Mouse (Mus musculus): Measurements from ENCODE around the gene Angpt4. TPM values are rescaled to one million over a fixed set of nuclear protein-coding genes. Genes with fewer than 3 reads are reported as not detected.

The Angpt4 gene
- polyA plus RNA-seq, 1 experiment: not detected

DNA sequence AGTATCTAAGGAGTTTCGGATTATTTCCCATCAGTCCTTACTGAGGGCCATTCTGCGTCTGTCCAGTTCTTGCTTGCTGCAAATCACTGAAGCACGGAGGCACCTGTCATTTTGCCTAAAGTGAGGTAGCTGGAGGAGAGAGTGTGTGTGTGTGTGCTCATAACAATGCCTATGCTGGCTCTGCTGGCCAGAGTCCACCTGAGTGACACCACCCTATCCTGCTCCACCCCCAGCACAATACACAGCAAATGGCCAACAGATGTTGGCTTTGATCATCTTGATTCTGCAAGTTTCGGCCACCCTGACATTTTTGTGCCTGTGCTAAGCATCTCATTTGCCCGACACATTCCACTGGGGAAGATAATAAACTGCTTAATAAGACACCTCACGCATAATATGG is 67.5 kb downstream of the Angpt4 start:
- peaks cover 18% of the 10 kb centered on the region for H3K4me1 ChIP-seq (ENCODE audit: control insufficient read depth, insufficient read depth, insufficient read length, low read length)
- no peak overlapping the region for H3K27ac ChIP-seq (replicated peaks; ENCODE audit: low read depth, low read length)
- H3K4me3 ChIP-seq (ENCODE audit: insufficient read depth, low read depth, low read length): no peak overlapping the region

- Histone ChIP-seq H3K27ac (replicated peaks; ENCODE audit: low read depth, low read length) (0 out of 2 replicates have a peak within 1 kb of the TSS, but pooled peaks have one; percentile 10), H3K4me3 (ENCODE audit: insufficient read depth, low read depth, low read length) (peak within 1 kb of the TSS; percentile 64), H3K4me1 (ENCODE audit: control insufficient read depth, insufficient read depth, insufficient read length, low read length) (peaks cover 18% of the 10 kb centered on the region)
These were observed 68.7 kb downstream of the Angpt4 start, which contains the start of gene Fam110a for GRCm38 (mm10) chr2:151979470-151980354. Fam110a (minus strand) TSS chr2:151980219.

- H3K4me3 ChIP-seq (ENCODE audit: insufficient read depth, low read depth, low read length): peak overlapping the region; percentile 64; the same call in 1 of the 2 replicates
- no peak overlapping the region for H3K27ac ChIP-seq (replicated peaks; ENCODE audit: low read depth, low read length)
- H3K4me1 ChIP-seq (ENCODE audit: control insufficient read depth, insufficient read depth, insufficient read length, low read length): peaks cover 18% of the 10 kb centered on the region
These were observed 69.3 kb downstream of the Angpt4 start for GRCm38 (mm10) chr2:151980355-151980693.

DNA sequence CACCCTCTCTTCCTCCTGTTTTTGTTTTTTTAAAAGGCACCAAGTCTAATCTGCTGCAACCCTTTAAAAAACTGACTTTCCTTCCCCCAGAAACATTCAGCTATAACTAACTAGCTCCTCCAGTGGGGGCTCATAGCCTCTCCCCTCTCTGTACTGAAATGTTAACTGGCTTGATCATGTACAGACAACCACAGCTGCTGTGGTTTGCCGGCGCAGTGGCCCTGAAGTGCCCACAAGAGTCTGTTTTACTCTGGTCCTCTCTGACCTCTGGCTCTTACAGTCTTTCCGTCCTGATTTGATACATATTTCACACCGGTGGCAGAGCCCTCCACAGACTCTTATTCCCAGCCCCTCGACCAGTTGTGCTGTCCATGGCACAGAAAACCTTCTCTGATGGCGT is 70.3 kb downstream of the Angpt4 start:
- H3K27ac ChIP-seq (replicated peaks; ENCODE audit: low read depth, low read length): no peak overlapping the region
- peaks cover 18% of the 10 kb centered on the region for H3K4me1 ChIP-seq (ENCODE audit: control insufficient read depth, insufficient read depth, insufficient read length, low read length)
- no peak overlapping the region for H3K4me3 ChIP-seq (ENCODE audit: insufficient read depth, low read depth, low read length)

DNA sequence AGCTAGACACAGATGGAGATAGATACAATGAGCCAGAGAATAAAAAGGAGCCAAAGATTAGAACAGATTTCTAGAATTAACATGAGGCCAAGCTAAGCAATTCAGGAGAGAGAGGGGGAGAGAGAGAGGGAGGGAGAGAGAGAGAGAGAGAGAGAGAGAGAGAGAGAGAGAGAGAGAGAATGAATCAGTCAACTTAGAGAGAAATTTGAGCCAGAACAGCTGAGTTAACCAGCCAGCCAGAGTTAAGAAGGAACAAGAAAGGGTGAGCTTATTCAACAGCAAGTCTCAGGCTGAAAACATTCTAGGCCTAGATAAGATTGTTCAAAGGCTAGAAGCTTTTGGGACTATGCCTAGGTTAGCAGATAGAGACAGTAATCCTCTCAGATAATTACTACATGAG is 71.5 kb downstream of the Angpt4 start:
- H3K27ac ChIP-seq (replicated peaks; ENCODE audit: low read depth, low read length): no peak overlapping the region
- H3K4me3 ChIP-seq (ENCODE audit: insufficient read depth, low read depth, low read length): no peak overlapping the region
- H3K4me1 ChIP-seq (ENCODE audit: control insufficient read depth, insufficient read depth, insufficient read length, low read length): peaks cover 18% of the 10 kb centered on the region

- H3K27ac ChIP-seq (replicated peaks; ENCODE audit: low read depth, low read length): no peak overlapping the region
- no peak overlapping the region for H3K4me3 ChIP-seq (ENCODE audit: insufficient read depth, low read depth, low read length)
These were observed 73.0 kb downstream of the Angpt4 start for GRCm38 (mm10) chr2:151984019-151984418.

DNA sequence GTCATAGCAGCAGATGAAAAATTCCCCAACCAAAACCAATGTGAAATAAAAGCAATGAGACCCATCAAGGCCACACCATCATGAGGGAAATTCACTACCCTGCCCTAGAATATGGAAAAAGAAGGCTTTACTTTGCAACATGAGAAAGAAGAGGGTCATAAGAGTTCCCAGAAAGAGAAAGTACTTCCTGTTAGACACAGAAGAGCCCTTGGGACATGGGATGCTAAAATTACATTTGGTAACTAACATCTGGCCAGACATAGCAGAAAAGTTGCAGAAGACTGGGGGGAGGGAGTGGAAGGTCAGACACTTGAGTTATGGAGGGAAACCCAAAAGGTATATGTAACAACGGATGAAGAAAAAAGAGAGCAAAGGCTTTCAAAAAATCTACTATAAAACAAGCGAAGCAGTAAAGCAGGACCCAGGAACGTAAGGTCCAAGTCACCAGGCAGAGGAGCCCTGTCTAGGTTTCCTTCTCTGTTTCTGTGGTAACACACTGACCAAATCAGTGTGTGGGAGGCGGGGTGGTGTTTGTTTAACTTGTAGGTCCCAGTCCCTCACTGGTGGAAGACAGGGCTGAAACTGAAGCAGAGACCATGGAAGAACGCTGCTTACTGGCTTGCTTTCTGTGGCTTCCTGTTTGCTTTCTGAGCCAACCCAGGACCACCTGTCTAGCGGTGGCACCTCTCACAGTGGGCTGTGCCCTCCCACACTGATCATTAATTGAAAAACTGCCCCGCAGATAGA is 74.6 kb downstream of the Angpt4 start:
- Histone ChIP-seq H3K27ac (replicated peaks; ENCODE audit: low read depth, low read length) (no peak overlapping the region), H3K4me1 (ENCODE audit: control insufficient read depth, insufficient read depth, insufficient read length, low read length) (no peaks in the 10 kb centered on the region), H3K4me3 (ENCODE audit: insufficient read depth, low read depth, low read length) (no peak overlapping the region)

More at GRCm38 (mm10) chr2:151984019-151984418, 73.0 kb downstream of the Angpt4 start:
- H3K4me1 ChIP-seq (ENCODE audit: control insufficient read depth, insufficient read depth, insufficient read length, low read length): peaks cover 6% of the 10 kb centered on the region

GRCm38 (mm10) chr2:151986958-151987357 is 75.9 kb downstream of the Angpt4 start:
- H3K27ac ChIP-seq (replicated peaks; ENCODE audit: low read depth, low read length): no peak overlapping the region
- no peak overlapping the region for H3K4me3 ChIP-seq (ENCODE audit: insufficient read depth, low read depth, low read length)
- H3K4me1 ChIP-seq (ENCODE audit: control insufficient read depth, insufficient read depth, insufficient read length, low read length): no peaks in the 10 kb centered on the region

DNA sequence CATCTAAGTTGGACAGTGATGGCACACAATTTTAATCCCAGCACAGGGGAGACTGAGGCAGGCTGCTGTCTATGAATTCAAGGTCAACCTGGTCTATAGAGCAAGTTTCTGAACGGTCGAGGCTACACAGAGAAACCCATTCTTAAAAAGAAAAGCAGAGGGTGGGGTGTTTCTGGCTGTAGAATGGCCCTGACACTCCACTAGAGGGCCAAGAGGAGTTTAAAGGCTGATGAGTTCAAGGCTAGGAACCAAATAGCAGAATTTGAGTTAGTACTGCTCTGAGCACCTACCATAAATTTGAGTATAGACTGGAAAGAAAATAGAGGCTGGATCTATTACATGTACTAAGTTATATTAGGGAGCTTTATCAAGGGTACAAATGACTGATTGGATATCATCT is 78.0 kb downstream of the Angpt4 start:
- Histone ChIP-seq H3K4me1 (ENCODE audit: control insufficient read depth, insufficient read depth, insufficient read length, low read length) (no peaks in the 10 kb centered on the region), H3K4me3 (ENCODE audit: insufficient read depth, low read depth, low read length) (no peak overlapping the region), H3K27ac (replicated peaks; ENCODE audit: low read depth, low read length) (no peak overlapping the region)

- Histone ChIP-seq H3K27ac (replicated peaks; ENCODE audit: low read depth, low read length) (no peak overlapping the region), H3K4me1 (ENCODE audit: control insufficient read depth, insufficient read depth, insufficient read length, low read length) (no peaks in the 10 kb centered on the region), H3K4me3 (ENCODE audit: insufficient read depth, low read depth, low read length) (no peak overlapping the region)
These were observed 80.0 kb downstream of the Angpt4 start for GRCm38 (mm10) chr2:151990985-151991394.

DNA sequence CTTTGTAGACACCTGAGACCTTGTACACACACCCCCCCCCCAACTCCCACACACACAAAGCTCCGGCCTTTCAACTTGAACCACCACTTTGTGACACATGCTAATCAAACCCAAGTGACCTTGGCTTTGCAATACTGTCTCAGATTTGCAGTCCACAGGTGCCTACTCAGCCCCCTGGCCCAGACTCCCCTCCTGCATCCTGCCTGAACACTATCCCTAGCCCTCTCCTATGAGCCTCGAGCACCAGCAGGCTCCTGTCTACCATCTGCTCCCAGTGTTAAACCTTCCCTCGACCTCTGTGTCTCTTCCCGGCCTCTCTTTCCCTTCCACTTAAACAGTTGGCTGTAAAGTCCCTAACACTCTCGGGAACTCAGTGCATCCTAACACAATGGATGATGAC is 80.4 kb downstream of the Angpt4 start:
- H3K4me3 ChIP-seq (ENCODE audit: insufficient read depth, low read depth, low read length): no peak overlapping the region
- no peaks in the 10 kb centered on the region for H3K4me1 ChIP-seq (ENCODE audit: control insufficient read depth, insufficient read depth, insufficient read length, low read length)
- H3K27ac ChIP-seq (replicated peaks; ENCODE audit: low read depth, low read length): no peak overlapping the region

GRCm38 (mm10) chr2:151994350-151995122 is 83.5 kb downstream of the Angpt4 start:
- H3K4me3 ChIP-seq (ENCODE audit: insufficient read depth, low read depth, low read length): 0 out of 2 replicates have a peak overlapping the region, but pooled peaks have one; percentile 19
- no peaks in the 10 kb centered on the region for H3K4me1 ChIP-seq (ENCODE audit: control insufficient read depth, insufficient read depth, insufficient read length, low read length)
- no peak overlapping the region for H3K27ac ChIP-seq (replicated peaks; ENCODE audit: low read depth, low read length)

Measured in brown adipose tissue, adult 24 weeks (tissue).